Mouse (Mus musculus) spleen, adult 18-20 months (tissue): ENCODE measurements around the gene Cd177.
"Not testable (repeated sequence)": the region's sequence is repeated elsewhere in the genome, so short reads cannot be mapped to it uniquely, and the experiment has no call there.

Source experiments
- DNase-seq, 2 experiments: peaks; one replicate each; pipeline ENCODE4 v3.0.0; 2022; ENCODE audit warnings: mixed read lengths in 2 of 2

Cd177 gene

DNA sequence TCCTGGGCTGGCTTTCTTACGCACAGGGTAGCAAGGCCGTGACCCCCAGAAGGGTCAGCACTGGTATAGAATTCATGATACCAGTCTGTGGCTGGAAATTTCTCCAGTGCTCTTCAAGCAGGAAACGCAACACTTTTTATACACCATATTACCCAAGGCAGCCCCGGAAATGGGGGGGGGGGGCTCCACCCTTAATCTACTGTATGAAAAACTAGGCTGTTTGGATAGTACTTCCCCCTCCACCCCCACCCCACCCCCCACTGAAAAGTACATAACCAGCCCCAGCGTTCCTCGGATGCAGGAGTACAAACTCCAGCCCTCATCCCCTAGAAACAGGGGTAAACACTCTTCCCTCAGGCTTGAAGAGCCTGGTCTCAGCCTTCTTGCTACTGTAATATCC lies at the start of gene Cd177:
Gene Cd177, minus strand, starts transcription at position 101 of the 400 bp plus-strand sequence.
- no peak for DNase-seq

DNA sequence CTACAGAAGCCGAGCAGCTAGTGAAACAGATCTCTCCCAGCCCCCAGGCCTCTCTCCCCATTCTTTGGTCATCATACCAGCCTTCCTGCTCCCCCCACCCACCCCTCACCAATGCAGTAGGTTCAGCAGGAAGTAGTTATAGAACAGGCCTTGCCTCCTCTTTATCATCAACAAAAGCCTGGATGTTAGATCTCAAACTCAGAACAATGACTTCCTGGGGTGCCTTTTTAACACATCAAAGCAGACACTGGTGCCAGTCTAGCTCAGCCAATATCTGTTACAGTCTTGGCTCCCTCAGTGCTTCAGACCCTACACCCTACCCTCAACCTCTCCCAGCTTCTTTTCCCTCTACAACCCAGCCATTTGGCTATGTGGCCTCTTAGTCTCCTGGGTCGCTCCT lies 48.9 kb upstream of the Cd177 start:
- no peak for DNase-seq

DNA sequence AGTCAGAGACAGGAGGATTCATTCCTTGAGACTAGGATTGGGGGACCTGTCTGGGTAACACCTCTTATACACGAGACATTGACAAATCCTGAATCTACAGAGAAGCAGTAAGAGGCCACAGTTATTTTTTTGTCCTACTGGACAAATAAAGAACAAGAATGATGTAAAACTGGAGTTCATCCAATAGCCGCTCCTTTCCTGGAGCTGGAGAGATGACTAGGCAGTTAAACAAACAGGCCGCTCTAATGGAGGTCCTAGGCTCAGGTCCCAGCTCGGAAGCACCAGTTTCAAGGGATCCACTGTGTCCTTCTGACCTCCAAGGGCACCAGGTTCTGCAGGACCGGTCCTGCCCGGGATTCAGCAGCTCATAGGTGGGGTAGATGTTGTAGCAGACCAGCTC lies 44.7 kb upstream of the Cd177 start:
- DNase-seq = no peak

DNA sequence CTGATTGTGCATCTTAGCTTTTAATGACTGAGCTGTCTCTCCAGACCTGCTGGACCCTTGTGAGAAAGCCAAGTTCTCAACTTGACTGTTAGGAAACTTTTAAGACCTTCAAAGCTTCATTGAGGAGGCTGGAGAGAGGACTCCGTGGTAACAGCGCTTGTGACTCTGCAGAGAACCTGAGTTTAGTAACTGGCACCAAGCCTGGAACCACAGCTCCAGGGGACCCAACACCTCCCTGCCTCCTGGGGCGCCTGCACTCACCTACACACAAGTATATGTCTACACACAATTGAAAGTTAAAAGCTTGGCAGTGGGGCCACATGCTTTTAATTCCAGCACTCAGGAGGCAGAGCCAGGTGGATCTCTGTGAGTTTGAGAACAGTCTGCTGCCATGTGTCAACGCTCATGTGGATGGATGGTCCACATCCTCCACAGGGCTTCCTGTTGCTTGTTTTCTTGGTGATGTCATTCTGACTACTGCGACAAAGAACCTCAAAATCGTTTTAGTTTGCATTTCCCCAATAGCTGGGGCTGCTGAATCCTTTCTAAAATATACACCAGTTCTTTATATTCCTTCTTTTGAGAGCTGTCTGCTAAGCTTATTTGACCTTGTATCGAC lies 42.1 kb upstream of the Cd177 start:
- no peak for DNase-seq

DNA sequence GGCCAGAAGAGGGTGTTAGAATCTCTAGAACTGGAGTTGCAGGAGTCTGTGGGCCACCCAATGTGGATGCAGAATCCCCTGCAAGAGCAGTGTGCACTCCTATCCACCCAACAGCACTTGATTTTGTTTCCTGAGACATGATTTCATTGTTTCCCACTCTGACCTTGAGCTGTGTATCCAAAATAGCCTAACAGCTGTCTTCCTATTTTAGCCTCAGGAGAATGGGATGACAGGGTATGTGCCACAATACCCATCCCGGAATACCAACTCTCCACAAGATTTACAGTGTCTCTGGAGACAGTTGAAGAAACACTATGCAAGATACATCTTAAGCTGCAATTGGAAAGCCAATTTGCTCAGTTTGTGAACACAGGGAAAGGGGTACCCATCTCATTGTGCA lies 37.8 kb upstream of the Cd177 start:
- no peak for DNase-seq

DNA sequence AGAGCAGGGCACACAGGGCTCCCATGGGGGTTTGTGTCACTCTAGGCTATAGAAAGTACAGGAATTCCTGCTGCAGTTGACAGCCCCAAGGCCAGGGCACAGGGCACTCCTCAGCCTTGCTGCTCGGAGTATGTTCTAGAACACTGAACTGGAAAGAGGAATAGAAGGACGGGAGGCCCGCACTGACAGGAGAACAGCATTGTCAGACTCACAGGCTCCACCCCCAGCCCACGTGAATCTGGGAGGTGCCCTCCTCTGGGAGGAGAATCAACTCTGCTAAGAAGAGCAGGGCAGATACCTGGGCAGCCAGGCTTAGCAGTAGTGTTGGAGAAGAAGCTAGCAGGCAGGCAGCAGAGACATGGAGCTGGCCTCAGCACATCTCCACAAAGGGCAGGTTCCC lies 16.8 kb upstream of the Cd177 start, which contains the start of gene Ceacam10:
Gene Ceacam10, plus strand, starts transcription at position 289 of the 400 bp plus-strand sequence.
- DNase-seq = not testable (repeated sequence)

DNA sequence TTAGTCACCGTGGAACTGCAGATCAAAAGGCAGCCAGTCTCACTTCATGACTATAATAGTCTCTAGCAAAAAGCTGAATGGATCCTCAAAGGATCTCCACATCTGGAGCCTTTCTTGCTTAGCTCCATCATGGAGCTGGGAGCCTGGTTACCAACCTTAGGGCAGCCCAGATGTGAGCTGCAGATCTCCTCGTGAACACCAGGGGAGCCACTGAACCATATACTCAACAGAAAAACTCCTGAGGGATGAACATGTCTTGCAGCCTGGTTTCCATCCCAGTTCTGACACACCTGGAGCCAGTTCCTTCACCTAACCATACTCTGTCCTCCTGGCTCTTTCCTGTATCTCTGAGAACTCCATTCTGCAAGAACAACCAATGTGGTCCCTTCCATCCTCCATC lies 16.0 kb upstream of the Cd177 start:
- no peak for DNase-seq

DNA sequence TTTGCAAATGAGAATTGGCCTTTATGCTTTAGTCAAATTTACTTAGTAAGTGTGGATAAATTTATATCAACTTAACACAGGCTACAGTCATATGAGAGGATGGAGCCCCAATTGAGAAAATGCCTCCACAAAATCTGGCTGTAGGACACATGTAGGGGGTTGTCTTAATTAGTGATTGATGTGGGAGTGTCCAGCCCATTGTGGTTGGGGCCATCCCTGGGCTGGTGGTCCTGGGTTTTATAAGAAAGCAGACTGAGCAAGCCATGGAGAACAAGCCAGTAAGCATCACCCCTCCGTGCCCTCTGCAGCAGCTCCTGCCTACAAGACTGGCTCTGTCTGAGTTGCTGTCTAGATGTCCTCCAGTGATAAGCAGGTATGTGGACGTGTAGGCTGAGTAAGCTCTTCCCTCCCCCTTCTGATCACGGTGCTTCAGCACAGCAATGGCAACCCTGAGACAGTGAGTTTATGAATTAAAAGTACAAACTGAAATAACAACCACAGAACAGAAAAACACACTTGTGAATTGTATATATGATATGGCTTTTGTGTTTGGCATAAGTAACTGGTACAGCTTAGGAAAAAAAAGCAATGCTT lies 13.9 kb upstream of the Cd177 start:
- DNase-seq = no peak

DNA sequence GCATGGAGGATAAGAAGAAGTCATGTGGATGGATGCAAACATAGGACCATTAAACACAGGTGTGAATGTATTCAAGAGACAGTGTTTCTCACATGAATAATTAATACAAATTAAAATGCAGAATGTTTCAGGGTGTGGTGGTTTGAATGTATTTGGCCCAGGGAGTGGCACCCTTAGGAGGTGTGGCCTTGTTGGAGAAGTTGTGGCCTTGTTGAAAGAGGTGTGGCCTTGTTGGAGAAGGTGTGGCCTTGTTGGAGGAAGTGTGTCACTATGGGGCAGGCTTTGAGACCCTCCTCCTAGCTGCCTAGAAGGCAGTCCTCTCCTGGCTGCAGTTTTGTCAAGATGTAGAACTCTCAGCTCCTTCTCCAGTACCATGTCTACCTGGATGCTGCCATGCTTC lies 11.2 kb upstream of the Cd177 start:
- DNase-seq = no peak

DNA sequence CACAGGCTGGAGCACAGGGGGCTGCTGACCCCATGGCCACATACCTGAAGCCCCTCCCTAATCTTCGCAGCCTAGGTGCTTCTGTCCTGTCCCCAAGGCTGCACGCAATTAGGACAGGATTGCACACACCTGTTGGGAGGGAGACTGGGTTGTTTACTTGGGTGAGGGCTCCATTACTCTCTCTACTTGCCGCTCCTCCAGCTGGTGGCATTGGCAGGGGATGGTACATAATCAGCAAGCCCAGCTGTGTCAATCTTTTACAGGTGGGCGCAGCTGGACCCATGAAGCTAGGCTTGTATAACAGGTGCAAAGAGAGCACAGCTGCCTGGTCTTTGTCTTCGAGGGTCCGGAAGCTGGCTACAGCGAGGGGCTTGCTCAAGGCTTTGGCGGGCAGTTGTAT lies 2.5 kb upstream of the Cd177 start:
- DNase-seq = no peak

DNA sequence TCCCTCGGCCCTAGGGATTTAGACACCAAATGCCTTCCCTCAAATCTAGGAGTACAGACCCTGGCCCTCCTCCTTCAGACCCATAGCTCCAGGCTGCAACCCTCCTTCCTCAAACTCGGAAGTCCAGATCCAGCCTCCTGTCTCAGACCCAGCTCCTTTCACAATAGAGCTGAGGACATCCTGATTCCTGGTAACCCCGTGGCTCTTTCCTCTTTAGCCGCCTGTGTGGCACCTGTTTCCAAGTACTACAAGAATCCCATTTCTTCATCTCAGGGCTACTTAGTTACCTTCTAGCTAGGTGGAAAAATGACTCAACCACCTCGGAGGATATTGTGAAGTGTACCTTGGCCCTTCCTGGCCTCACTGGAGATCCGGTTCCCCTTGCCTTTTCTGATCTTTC lies 1.1 kb upstream of the Cd177 start:
- DNase-seq = no peak

DNA sequence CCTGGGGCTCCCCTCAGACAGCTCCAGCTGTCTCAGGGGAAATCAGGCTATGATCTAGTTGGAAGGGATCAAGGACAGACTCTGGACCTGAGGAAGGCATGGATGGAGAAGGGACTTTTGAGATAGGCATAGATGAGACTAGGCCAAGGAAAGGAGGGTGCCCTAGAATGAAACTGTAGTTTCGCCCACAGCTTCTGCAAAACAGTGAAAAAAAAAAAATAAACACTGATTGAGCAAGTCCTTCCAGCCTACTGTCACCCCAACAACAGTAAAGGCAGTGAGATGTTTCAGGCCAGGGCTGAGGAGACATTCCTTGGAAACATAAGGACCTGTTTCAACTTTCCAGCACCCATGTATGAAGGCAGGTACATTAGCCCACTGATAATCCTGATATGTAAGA lies 1.6 kb downstream of the Cd177 start:
- DNase-seq = no peak

DNA sequence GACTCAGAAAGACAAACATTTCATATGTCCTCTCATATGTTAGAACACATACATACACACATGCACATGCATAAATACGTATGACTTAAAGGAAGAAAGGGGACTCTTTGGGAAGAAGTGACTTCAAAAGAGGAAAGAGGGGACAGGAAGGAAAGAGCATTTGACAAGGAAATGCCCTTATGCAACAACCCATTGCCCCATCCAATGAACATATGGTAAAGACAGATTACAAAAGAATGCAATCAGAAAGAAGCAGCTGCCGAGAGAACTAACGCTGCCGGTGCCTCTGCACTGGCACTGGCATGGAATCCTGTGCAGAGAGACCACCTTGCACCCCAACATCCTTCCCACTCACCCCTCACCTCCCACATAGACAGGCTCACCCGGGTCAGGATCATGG lies 6.6 kb downstream of the Cd177 start:
- DNase-seq = no peak

DNA sequence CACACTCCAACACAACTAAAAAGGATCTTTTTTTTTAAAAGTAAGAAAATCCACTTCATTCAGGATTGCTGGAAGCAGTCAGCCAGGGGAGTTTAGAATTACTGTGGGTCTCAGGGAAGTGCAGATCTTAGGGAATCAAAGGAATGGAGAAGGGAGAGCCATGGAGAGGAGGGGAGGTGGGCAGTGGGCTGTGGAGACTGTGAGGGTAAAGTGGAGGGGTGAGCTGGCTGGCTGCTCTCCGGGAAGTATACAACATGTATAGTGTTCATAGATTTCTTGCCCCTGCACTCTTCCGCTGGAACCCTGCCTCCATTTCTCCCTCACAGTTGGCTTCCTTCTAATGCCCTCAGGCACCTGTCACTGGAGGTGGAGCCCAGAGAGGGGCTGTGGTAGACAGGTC lies 8.5 kb downstream of the Cd177 start:
- DNase-seq = no peak

DNA sequence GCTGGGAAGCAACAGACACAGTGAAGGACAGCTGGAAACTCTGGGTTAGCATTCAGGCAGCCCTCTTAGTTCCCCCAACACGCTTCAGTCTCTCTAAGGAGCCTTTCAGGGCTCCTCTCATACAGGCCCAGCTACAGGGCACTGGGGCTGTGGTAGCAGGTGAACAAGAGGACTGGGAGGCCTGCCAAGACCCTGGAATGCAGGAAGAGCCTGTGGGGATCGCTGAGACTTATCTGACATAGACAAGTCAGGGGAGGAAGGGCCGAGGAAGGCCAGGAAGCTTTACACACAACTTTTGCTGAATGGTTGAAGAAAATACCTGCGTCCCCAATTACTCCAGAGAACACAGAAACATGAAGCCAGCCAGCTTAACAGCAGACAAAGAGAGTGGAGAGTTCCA lies 9.4 kb downstream of the Cd177 start:
- DNase-seq = no peak

DNA sequence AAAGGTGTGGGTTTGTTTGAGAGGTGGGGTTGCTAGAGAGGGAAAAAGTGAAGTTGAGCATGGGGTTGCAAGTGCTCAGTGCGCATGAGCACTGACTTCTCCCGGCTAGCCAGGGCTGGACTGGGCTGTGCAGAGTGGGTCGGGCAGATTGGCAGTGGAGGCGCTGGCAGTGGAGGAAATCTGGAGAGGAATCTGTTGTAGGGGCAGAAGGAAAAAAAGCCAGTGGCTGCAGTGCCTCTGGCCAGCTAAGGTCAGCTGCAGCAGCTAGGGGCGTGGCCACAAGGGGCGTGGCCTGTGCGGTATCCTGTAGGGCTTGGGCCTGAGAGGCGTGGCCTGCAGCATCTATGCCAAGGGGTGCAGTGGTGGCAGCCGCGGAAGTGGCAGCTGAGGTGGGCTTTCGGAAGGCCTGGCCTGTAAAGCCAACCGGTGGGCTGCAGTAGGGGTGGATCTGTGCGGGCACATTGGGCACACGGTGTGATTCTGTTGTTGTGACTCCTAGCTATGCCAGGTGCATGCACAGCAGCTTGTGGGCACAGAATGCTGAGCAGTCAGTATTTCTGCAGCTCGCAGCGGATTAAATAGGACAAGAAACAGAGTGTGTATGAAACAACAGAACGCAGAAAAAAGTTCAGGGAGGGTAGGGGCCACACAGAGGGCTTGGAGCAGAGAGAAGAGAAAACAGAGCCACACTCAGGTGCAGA lies 24.0 kb downstream of the Cd177 start:
- DNase-seq = peak in 1 of 2 experiments; percentile 12

DNA sequence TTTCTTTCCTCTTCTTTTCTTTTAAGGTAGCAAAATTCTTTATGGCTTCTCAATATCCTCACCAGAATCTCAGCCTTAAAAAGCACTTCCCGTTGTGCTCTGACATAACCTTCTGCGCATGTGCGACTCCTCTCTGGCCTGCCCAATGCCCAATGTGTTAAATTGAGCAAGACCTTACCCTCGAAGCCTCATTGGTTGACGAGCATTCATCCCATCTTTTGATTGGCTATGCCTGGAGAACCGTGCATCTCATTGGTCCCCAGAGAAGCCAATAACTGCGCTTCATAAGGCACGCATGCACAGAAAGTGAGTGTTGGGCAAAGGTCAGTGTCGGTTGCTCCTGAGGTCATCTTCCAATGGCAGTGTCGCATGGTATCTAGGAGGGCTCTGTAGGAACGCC lies 33.3 kb downstream of the Cd177 start, which contains the start of gene Gm4763:
Gene Gm4763, minus strand, starts transcription at position 101 of the 400 bp plus-strand sequence.
- not testable (repeated sequence) for DNase-seq

DNA sequence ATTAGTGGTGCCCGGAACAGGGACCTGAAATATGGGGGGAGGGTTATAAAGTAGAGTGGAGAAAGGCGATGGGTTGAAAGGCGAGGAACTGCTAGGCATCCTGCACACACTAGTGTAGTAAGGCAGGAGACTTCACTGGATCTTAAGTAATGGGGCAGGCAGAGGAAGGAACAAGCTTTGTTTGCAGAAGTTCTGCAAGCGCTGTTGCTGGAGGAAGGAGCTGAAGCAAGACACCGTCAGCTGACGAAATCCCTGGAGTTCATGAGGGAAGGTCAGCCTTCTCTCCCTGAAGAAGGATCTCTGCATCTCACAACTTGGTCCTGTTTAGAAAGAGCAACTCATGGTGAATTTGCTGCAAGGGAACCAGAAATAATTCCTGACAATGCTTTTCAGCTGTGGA lies 45.1 kb downstream of the Cd177 start:
- DNase-seq = no peak

DNA sequence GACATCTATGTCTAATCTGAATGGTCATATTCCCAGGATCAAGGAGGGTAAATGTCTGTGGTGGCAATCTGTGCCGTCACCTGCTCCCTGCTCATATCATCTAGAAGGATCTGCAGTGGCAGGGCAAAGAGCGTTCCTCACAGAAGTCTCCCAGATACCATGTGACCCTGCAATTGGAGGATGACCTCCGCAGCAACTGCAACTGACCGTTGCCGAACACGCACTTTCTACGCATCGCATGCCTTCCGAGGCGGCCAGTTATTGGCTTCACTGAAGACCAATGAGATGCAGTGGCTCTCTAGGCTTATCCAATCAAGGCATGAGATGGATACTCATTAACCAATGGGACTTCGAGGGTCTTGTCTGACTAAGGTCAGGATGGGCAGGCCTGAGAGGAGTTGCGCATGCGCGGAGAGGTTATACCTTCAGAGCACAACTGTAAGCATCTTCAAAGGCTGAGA lies 51.2 kb downstream of the Cd177 start, which contains the start of gene BC049730:
Gene BC049730, plus strand, starts transcription at position 411 of the 461 bp plus-strand sequence.
- no peak for DNase-seq

DNA sequence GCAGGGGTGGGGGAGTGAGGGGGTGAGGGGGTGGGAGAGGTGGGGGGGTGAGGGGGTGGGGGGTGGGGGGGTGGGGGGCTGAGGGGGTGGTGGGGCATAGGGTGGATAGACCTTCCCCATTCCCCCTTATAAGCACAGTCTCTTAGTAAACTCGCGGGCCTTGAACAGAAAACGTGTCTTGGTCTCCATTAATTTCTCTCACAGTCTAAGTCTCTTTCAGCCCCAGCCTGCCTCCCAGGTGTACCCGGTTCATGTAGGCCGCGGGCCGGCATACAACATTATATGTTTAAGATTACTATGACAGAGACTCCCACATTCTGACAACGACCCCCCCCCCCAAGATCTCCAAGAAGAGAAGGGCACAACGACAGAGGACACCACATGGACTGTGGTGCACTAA lies 57.3 kb downstream of the Cd177 start:
- DNase-seq = not testable (repeated sequence)

DNA sequence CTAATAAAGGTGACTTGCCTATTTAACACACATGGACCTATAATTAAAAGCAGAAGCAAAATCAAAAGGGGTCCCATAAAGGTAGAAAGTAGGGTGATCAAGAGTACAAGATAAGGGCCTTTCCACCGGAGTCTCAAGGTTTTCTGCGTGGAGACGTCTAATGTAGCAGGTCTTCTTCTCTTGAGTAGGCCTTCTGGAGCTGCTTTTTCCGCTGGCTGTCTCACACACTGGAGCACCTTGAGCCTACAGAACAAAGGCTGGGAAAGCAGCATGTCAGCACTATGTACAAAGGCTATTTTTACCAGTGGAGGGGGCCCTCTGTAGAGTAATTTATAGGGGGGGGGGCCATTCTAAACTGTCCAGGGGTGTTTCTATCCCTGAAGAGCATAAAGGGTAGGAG lies 62.2 kb downstream of the Cd177 start:
- not testable (repeated sequence) for DNase-seq
